Comparison of ENCODE assay signal across 8 mouse cellular contexts in the genomic region with DNA sequence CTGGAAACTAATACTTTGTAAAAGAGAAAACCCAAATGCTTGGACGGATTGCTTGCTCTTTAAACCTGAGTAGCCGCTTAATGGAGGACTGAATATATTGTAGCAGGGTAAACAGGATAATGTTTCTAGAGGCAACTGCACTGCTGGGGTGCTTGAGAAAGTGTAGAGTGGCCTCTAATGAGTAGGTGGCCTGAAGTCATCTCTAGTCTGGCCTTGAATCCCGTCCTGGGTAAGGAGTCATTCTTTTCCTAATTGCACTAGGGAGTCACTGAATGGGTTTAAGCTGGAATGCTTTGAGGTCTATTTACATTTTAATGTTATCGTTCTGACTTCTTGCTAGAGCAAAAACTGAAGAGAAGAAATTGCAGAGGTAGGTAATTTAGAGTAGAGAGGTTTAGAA. TPM values are rescaled to one million over a fixed set of nuclear protein-coding genes. Genes with fewer than 3 reads are reported as not detected.
DNase-seq lines count a peak whose midpoint lies in the region; ATAC-seq and TF ChIP-seq lines count a peak whose summit lies in the region.

No protein-coding gene starts in this region.

- peak overlapping the region; percentile 60 for H3K9ac ChIP-seq in embryonic facial prominence, embryonic 12.5 days
- H3K9ac ChIP-seq in intestine, embryonic 16.5 days (ENCODE audit: low read depth, low read length) = peak overlapping the region; percentile 69
- peak overlapping the region; percentile 47 for H3K9ac ChIP-seq in neural tube, embryonic 14.5 days (replicated peaks; ENCODE audit: low read depth, low read length)

- no peak overlapping the region for H3K27ac ChIP-seq in embryonic facial prominence, embryonic 12.5 days
- H3K27ac ChIP-seq in intestine, embryonic 16.5 days (ENCODE audit: low read length) = no peak overlapping the region
- H3K27ac ChIP-seq in neural tube, embryonic 14.5 days (ENCODE audit: low read depth, low read length) = no peak overlapping the region

- peak overlapping the region; percentile 99 for H3K4me3 ChIP-seq in lung, adult 2 months (replicated peaks; ENCODE audit: extremely low read depth, low read depth, low read length)
- H3K4me3 ChIP-seq in embryonic facial prominence, embryonic 12.5 days = peak overlapping the region; percentile 86
- peak overlapping the region; percentile 86 for H3K4me3 ChIP-seq in intestine, embryonic 16.5 days (ENCODE audit: low read length)
- peak overlapping the region; percentile 61 for H3K4me3 ChIP-seq in neural tube, embryonic 14.5 days (ENCODE audit: low read depth, low read length)

- H3K4me2 ChIP-seq in embryonic facial prominence, embryonic 12.5 days (replicated peaks) = peak overlapping the region; percentile 78
- H3K4me2 ChIP-seq in intestine, embryonic 16.5 days (ENCODE audit: low read depth, low read length) = peak overlapping the region; percentile 46
- H3K4me2 ChIP-seq in neural tube, embryonic 14.5 days (ENCODE audit: low read depth, low read length) = peak overlapping the region; percentile 84

- ATAC-seq in embryonic facial prominence, embryonic 12.5 days (ENCODE audit: insufficient number of reproducible peaks, insufficient read depth, low FRiP score, low TSS enrichment) = no peak
- ATAC-seq in intestine, embryonic 16.5 days = no peak
- no peak for ATAC-seq in neural tube, embryonic 14.5 days (ENCODE audit: low read depth)

- H3K4me1 ChIP-seq in lung, adult 2 months (ENCODE audit: control insufficient read depth, insufficient read depth, low read length) = peaks cover 4% of the 10 kb centered on the region; the same call in 1 of the 2 replicates
- peaks cover 12% of the 10 kb centered on the region for H3K4me1 ChIP-seq in embryonic facial prominence, embryonic 12.5 days
- peaks cover 12% of the 10 kb centered on the region for H3K4me1 ChIP-seq in intestine, embryonic 16.5 days (ENCODE audit: control insufficient read depth, insufficient read depth, low read length)
- H3K4me1 ChIP-seq in neural tube, embryonic 14.5 days (ENCODE audit: control insufficient read depth, insufficient read depth, low read length) = peaks cover 12% of the 10 kb centered on the region; the same call in 1 of the 2 replicates

- DNase-seq in lung, adult 2 months = no peak
- DNase-seq in lung, postnatal 4 days = no peak
- no peak for DNase-seq in ovary, postnatal 14 days (ENCODE audit: low spot score)
- no peak for DNase-seq in frontal cortex, postnatal 25 days (ENCODE audit: low spot score in 2 of 2)
- DNase-seq in retina, embryonic 14.5 days (ENCODE audit: low spot score) = no peak

- peaks cover 18% of the 10 kb centered on the region for H3K36me3 ChIP-seq in embryonic facial prominence, embryonic 12.5 days
- peaks cover 5% of the 10 kb centered on the region; the same call in 1 of the 2 replicates for H3K36me3 ChIP-seq in intestine, embryonic 16.5 days (ENCODE audit: control insufficient read depth, insufficient read depth, low read length)
- peaks cover 7% of the 10 kb centered on the region for H3K36me3 ChIP-seq in neural tube, embryonic 14.5 days (ENCODE audit: control insufficient read depth, insufficient read depth, low read length)

- WGBS in lung, adult 2 months = 5% methylated on average over 4 of the region's 4 CpGs
- WGBS in embryonic facial prominence, embryonic 12.5 days = 9% methylated on average over 4 of the region's 4 CpGs
- 8% methylated on average over 4 of the region's 4 CpGs for WGBS in intestine, embryonic 16.5 days
- WGBS in neural tube, embryonic 14.5 days = 4% methylated on average over 4 of the region's 4 CpGs

- H3K27me3 ChIP-seq in embryonic facial prominence, embryonic 12.5 days = no peaks in the 10 kb centered on the region
- no peaks in the 10 kb centered on the region for H3K27me3 ChIP-seq in intestine, embryonic 16.5 days (replicated peaks; ENCODE audit: control insufficient read depth, insufficient read depth, low read length)
- no peaks in the 10 kb centered on the region for H3K27me3 ChIP-seq in neural tube, embryonic 14.5 days (ENCODE audit: control insufficient read depth, insufficient read depth, low read length)

- no peaks in the 10 kb centered on the region for H3K9me3 ChIP-seq in embryonic facial prominence, embryonic 12.5 days
- H3K9me3 ChIP-seq in intestine, embryonic 16.5 days (ENCODE audit: control insufficient read depth, low read length) = no peaks in the 10 kb centered on the region
- H3K9me3 ChIP-seq in neural tube, embryonic 14.5 days (ENCODE audit: control insufficient read depth, low read length) = no peaks in the 10 kb centered on the region

- TF ChIP-seq CTCF in lung, adult 2 months (IDR thresholded peaks at IDR 0.05; ENCODE audit: insufficient read depth, low read length) = no peak

- no peak for TF ChIP-seq POLR2A in lung, adult 2 months (IDR thresholded peaks at IDR 0.05; ENCODE audit: borderline replicate concordance, extremely low read depth, low read depth, low read length)

RNA-seq across cellular contexts. Expression of a gene that starts 0.7 kb away (rescaled TPM):
- 51.4 and 55.1 TPM in 2 replicates for polyA plus RNA-seq in lung, adult 2 months (2012; rRNA removed)
- 60.7 and 65.3 TPM in 2 replicates for polyA plus RNA-seq in embryonic facial prominence, embryonic 12.5 days (2016; fragmentation: Nextera tagmentation; extraction: Ambion mirVana)
- polyA plus RNA-seq in intestine, embryonic 16.5 days (2015; fragmentation: Nextera tagmentation; extraction: Ambion mirVana) = 64.8 and 66.0 TPM in 2 replicates
- polyA plus RNA-seq in neural tube, embryonic 14.5 days (2014; fragmentation: Nextera tagmentation; extraction: Ambion mirVana) = 58.0 and 62.2 TPM in 2 replicates

RNA-seq across cellular contexts. Expression of a gene that starts 1.0 kb away (rescaled TPM):
- polyA plus RNA-seq in lung, adult 2 months (2012; rRNA removed) = 460 and 481 TPM in 2 replicates
- 641 and 685 TPM in 2 replicates for polyA plus RNA-seq in embryonic facial prominence, embryonic 12.5 days (2016; fragmentation: Nextera tagmentation; extraction: Ambion mirVana)
- 1,259 and 1,267 TPM in 2 replicates for polyA plus RNA-seq in intestine, embryonic 16.5 days (2015; fragmentation: Nextera tagmentation; extraction: Ambion mirVana)
- 550 and 671 TPM in 2 replicates for polyA plus RNA-seq in neural tube, embryonic 14.5 days (2014; fragmentation: Nextera tagmentation; extraction: Ambion mirVana)

RNA-seq across cellular contexts. Expression of a gene that starts 41.4 kb away (rescaled TPM):
- 0.25 TPM in 1 of 2 replicates, not detected in the other for polyA plus RNA-seq in lung, adult 2 months (2012; rRNA removed)
- polyA plus RNA-seq in embryonic facial prominence, embryonic 12.5 days (2016; fragmentation: Nextera tagmentation; extraction: Ambion mirVana) = 0.19 and 0.20 TPM in 2 replicates
- polyA plus RNA-seq in intestine, embryonic 16.5 days (2015; fragmentation: Nextera tagmentation; extraction: Ambion mirVana) = 0.07 and 0.15 TPM in 2 replicates
- polyA plus RNA-seq in neural tube, embryonic 14.5 days (2014; fragmentation: Nextera tagmentation; extraction: Ambion mirVana) = 2.4 and 3.3 TPM in 2 replicates
